Mouse (Mus musculus): Measurements from ENCODE around the gene Vps11. TPM values are rescaled to one million over a fixed set of nuclear protein-coding genes. Genes with fewer than 3 reads are reported as not detected.
"Not testable (repeated sequence)": the region's sequence is repeated elsewhere in the genome, so short reads cannot be mapped to it uniquely, and the experiment has no call there.

Gene Vps11
- total RNA-seq, 4 experiments from 2014 or later, result 78.0 to 91.8 (median 85.8) TPM

GRCm38 (mm10) chr9:44313476-44314256, 47.8 kb downstream of the Vps11 start:
- DNase-seq, result no peak

- DNase-seq, result no peak
Measured at GRCm38 (mm10) chr9:44311136-44312134, 50.0 kb downstream of the Vps11 start.

- DNase-seq, result no peak
Measured at GRCm38 (mm10) chr9:44310750-44311135, 50.7 kb downstream of the Vps11 start.

- DNase-seq, result no peak
Measured at GRCm38 (mm10) chr9:44309756-44310155, 51.7 kb downstream of the Vps11 start.

- DNase-seq, result no peak
Measured at GRCm38 (mm10) chr9:44307248-44307647, 54.2 kb downstream of the Vps11 start.

- DNase-seq, result no peak
Measured at GRCm38 (mm10) chr9:44306532-44306931, 54.9 kb downstream of the Vps11 start.

GRCm38 (mm10) chr9:44305466-44306079, 55.9 kb downstream of the Vps11 start, which contains the start of gene Hinfp:
Gene Hinfp, minus strand, starts transcription at chr9:44305671.
- peak; percentile 99 for DNase-seq

- DNase-seq, result not testable (repeated sequence)
Measured at GRCm38 (mm10) chr9:44300001-44300400, 61.5 kb downstream of the Vps11 start.

Small RNA genes within 50 kb of the gene (microRNA-seq; reads per million reads assigned to microRNA genes)
- gene Gm44335 (0 to 0.18 reads per million in 2 experiments), gene Mir7085 (0.35 to 1.3 reads per million in 2 experiments)

Other genes starting within 250 kb of the Vps11 start
- gene Gm49380, start 248.2 kb downstream of the Vps11 start, total RNA-seq (2022), result 1 to 10 TPM in 1 of 4 experiments, under 1 TPM in 3; 0.20 to 1.1 (median 0.93) TPM
- 10 to 100 TPM; 29.8 to 36.7 (median 31.5) TPM for gene Rnf26, start 248.2 kb downstream of the Vps11 start, total RNA-seq (2022)
- 10 to 100 TPM; 21.4 to 70.9 (median 38.2) TPM for gene Mcam, start 227.2 kb downstream of the Vps11 start, total RNA-seq (2022)
- gene Cbl, start 127.6 kb downstream of the Vps11 start, total RNA-seq (2022), result 10 to 100 TPM; 30.4 to 52.9 (median 40.1) TPM
- gene Ccdc153, start 121.0 kb downstream of the Vps11 start, total RNA-seq (2022), result 10 to 100 TPM in 2 of 4 experiments, 1 to 10 TPM in 2; 3.9 to 18.0 (median 7.9) TPM
- under 1 TPM in 3 of 4 experiments, not detected in 1; 0.24 to 0.27 (median 0.25) TPM for gene Pdzd3, start 110.2 kb downstream of the Vps11 start, total RNA-seq (2022)
- gene Nlrx1, start 93.1 kb downstream of the Vps11 start, total RNA-seq (2022), result 10 to 100 TPM; 27.6 to 41.8 (median 34.2) TPM
- 10 to 100 TPM; 39.3 to 51.3 (median 42.1) TPM for gene Abcg4, start 73.1 kb downstream of the Vps11 start, total RNA-seq (2022)
- gene Hinfp, start 56.0 kb downstream of the Vps11 start, total RNA-seq (2022), result 10 to 100 TPM; 20.3 to 44.4 (median 31.8) TPM
- gene C2cd2l, start 41.4 kb downstream of the Vps11 start, total RNA-seq (2022), result 10 to 100 TPM; 42.6 to 60.5 (median 49.9) TPM
- 10 to 100 TPM; 31.4 to 37.0 (median 34.8) TPM for gene Dpagt1, start 35.7 kb downstream of the Vps11 start, total RNA-seq (2022)
- 10 to 100 TPM; 25.9 to 44.6 (median 31.7) TPM for gene H2afx, start 27.0 kb downstream of the Vps11 start, total RNA-seq (2022)
- 100 to 1,000 TPM in 2 of 4 experiments, 10 to 100 TPM in 2; 82.8 to 122 (median 96.8) TPM for gene Hmbs, start 17.4 kb downstream of the Vps11 start, total RNA-seq (2022)
- 100 to 1,000 TPM; 199 to 239 (median 228) TPM for gene Hyou1, start 17.8 kb upstream of the Vps11 start, total RNA-seq (2022)
- gene Slc37a4, start 35.2 kb upstream of the Vps11 start, total RNA-seq (2022), result 10 to 100 TPM; 18.2 to 27.8 (median 23.5) TPM
- gene Rps25, start 45.5 kb upstream of the Vps11 start, total RNA-seq (2022), result 1,000 to 10,000 TPM; 1,115 to 1,314 (median 1,244) TPM
- 100 to 1,000 TPM in 2 of 4 experiments, 10 to 100 TPM in 2; 86.0 to 116 (median 98.3) TPM for gene Trappc4, start 45.9 kb upstream of the Vps11 start, total RNA-seq (2022)
- gene Ccdc84, start 56.9 kb upstream of the Vps11 start, total RNA-seq (2022), result 10 to 100 TPM; 14.9 to 29.6 (median 25.7) TPM
- gene Foxr1, start 79.5 kb upstream of the Vps11 start, total RNA-seq (2022), result not detected
- gene Upk2, start 93.3 kb upstream of the Vps11 start, total RNA-seq (2022), result not detected
- 10 to 100 TPM; 48.9 to 76.1 (median 66.7) TPM for gene Bcl9l, start 121.2 kb upstream of the Vps11 start, total RNA-seq (2022)
- gene Cxcr5, start 200.2 kb upstream of the Vps11 start, total RNA-seq (2022), result under 1 TPM; 0.13 to 0.32 (median 0.18) TPM
- gene Ddx6, start 243.2 kb upstream of the Vps11 start, total RNA-seq (2022), result 100 to 1,000 TPM; 142 to 160 (median 152) TPM